Mouse (Mus musculus) lung, postnatal 0 days (tissue): ENCODE measurements around the gene Nckap5. TPM values are rescaled to one million over a fixed set of nuclear protein-coding genes. Genes with fewer than 3 reads are reported as not detected.

Experiments used
- ATAC-seq: fragments of 200-750 bp; cut with Nextera tagmentation; 2 replicates; pipeline ENCODE4 v1.8.0; 2017; ENCODE audit warnings: moderate library complexity
- DNase-seq: peaks from one replicate; pipeline ENCODE4 v3.0.0-alpha.2; 2016; ENCODE audit warnings: low spot score
- H3K27ac ChIP-seq: fragments of 300-500 bp; sonication (generic); 2 replicates; pipeline ENCODE4 v1.5.1; 2014; ENCODE audit warnings: antibody characterized with exemption, mild to moderate bottlenecking, low read length, mixed read lengths
- H3K27me3 ChIP-seq: fragments of 300-500 bp; sonication (generic); replicated peaks from 2 replicates; pipeline ENCODE4 v1.6.1; 2014; ENCODE audit warnings: low read length, mixed read lengths; ENCODE audit not compliant: insufficient read depth
- H3K36me3 ChIP-seq: fragments of 300-500 bp; sonication (generic); 2 replicates; pipeline ENCODE4 v1.6.1; 2014; ENCODE audit warnings: low read length, mixed read lengths; ENCODE audit not compliant: insufficient read depth
- H3K4me1 ChIP-seq: fragments of 300-500 bp; sonication (generic); 2 replicates; pipeline ENCODE4 v1.6.1; 2014; ENCODE audit warnings: antibody characterized with exemption, low read depth, low read length, mixed read lengths; ENCODE audit not compliant: insufficient read depth
- H3K4me2 ChIP-seq: fragments of 300-500 bp; sonication (generic); replicated peaks from 2 replicates; pipeline ENCODE4 v1.6.1; 2014; ENCODE audit warnings: low read depth, mild to moderate bottlenecking, low read length, moderate library complexity, mixed read lengths
- H3K4me3 ChIP-seq: fragments of 300-500 bp; sonication (generic); 2 replicates; pipeline ENCODE4 v1.5.1; 2014; ENCODE audit warnings: low read depth, low read length
- H3K9ac ChIP-seq: fragments of 300-500 bp; sonication (generic); replicated peaks from 2 replicates; pipeline ENCODE4 v1.6.1; 2014; ENCODE audit warnings: low read depth, mild to moderate bottlenecking
- H3K9me3 ChIP-seq: fragments of 300-500 bp; sonication (generic); 2 replicates; pipeline ENCODE4 v1.6.1; 2016; ENCODE audit warnings: low read length, mixed read lengths
- CTCF ChIP-seq: IDR thresholded peaks from 2 replicates; pipeline ENCODE4 v1.5.1; 2016; ENCODE audit warnings: antibody characterized with exemption, mild to moderate bottlenecking
- EP300 ChIP-seq: IDR thresholded peaks from 2 replicates; pipeline ENCODE4 v1.6.1; 2016; ENCODE audit warnings: antibody characterized with exemption, mild to moderate bottlenecking, control low read depth
- WGBS: fragments of 180-500 bp; shearing (Covaris S2); extraction: QIAGEN DNeasy Blood & Tissue Kit; methylation state at CpG from one replicate; pipeline ENCODE4 v1.1.7; 2014; 5-methylcytosine and 5-hydroxymethylcytosine counted together
- polyA plus RNA-seq: library from polyadenylated mRNA; unstranded; fragments of >200 nt; fragmentation: Nextera tagmentation; extraction: Ambion mirVana; gene quantifications from 2 replicates; pipeline ENCODE4 v1.2.1, GENCODE M21; 2015

Nckap5 gene
- polyA plus RNA-seq, 1 experiment from 2014 or later: 26.0 TPM

GRCm38 (mm10) chr1:126719733-126720348, 110.8 kb downstream of the Nckap5 start:
- TF ChIP-seq CTCF (no peak), EP300 (no peak)
- Histone ChIP-seq H3K27me3 (no peaks in the 10 kb centered on the region), H3K36me3 (no peaks in the 10 kb centered on the region), H3K27ac (no peak overlapping the region), H3K4me1 (peaks cover 3% of the 10 kb centered on the region; the same call in 1 of the 2 replicates), H3K4me3 (no peak overlapping the region), H3K4me2 (no peak overlapping the region), H3K9me3 (no peaks in the 10 kb centered on the region), H3K9ac (no peak overlapping the region)
- DNase-seq (no peak), ATAC-seq (no peak)
- 44% methylated on average over 5 of the region's 5 CpGs for whole genome bisulfite sequencing

- ATAC-seq (no peak), DNase-seq (no peak)
- no peak overlapping the region for H3K9ac ChIP-seq
- H3K4me3 ChIP-seq: no peak overlapping the region
- TF ChIP-seq EP300 (no peak), CTCF (no peak)
- no peaks in the 10 kb centered on the region for H3K9me3 ChIP-seq
- no peaks in the 10 kb centered on the region for H3K4me1 ChIP-seq
- no peaks in the 10 kb centered on the region for H3K27me3 ChIP-seq
- H3K4me2 ChIP-seq: no peak overlapping the region
- no peaks in the 10 kb centered on the region for H3K36me3 ChIP-seq
- 96% methylated on average over 16 of the region's 16 CpGs for WGBS
- H3K27ac ChIP-seq: no peak overlapping the region
Measured at GRCm38 (mm10) chr1:126706611-126707010, 124.0 kb downstream of the Nckap5 start.

GRCm38 (mm10) chr1:126700978-126701320, 129.7 kb downstream of the Nckap5 start:
- no peak overlapping the region for H3K4me3 ChIP-seq
- no peak overlapping the region for H3K4me2 ChIP-seq
- DNase-seq (no peak), ATAC-seq (no peak)
- H3K27me3 ChIP-seq: no peaks in the 10 kb centered on the region
- no peak overlapping the region for H3K9ac ChIP-seq
- no peak overlapping the region for H3K27ac ChIP-seq
- no peaks in the 10 kb centered on the region for H3K9me3 ChIP-seq
- TF ChIP-seq CTCF: no peak
- TF ChIP-seq EP300: no peak
- WGBS: 91% methylated on average over 4 of the region's 4 CpGs
- H3K36me3 ChIP-seq: no peaks in the 10 kb centered on the region
- H3K4me1 ChIP-seq: no peaks in the 10 kb centered on the region

- Histone ChIP-seq H3K9ac (no peak overlapping the region), H3K4me2 (no peak overlapping the region), H3K4me1 (no peaks in the 10 kb centered on the region), H3K27me3 (no peaks in the 10 kb centered on the region), H3K27ac (no peak overlapping the region), H3K36me3 (no peaks in the 10 kb centered on the region), H3K9me3 (no peaks in the 10 kb centered on the region), H3K4me3 (no peak overlapping the region)
- ATAC-seq (no peak), DNase-seq (no peak)
- 71% methylated on average over 8 of the region's 8 CpGs for WGBS
- no peak for TF ChIP-seq CTCF
- no peak for TF ChIP-seq EP300
Measured at GRCm38 (mm10) chr1:126700063-126700977, 130.3 kb downstream of the Nckap5 start.

- H3K9ac ChIP-seq: no peak overlapping the region
- DNase-seq (peak; percentile 80), ATAC-seq (peak; percentile 90)
- WGBS: 53% methylated on average over 7 of the region's 7 CpGs
- H3K9me3 ChIP-seq: no peaks in the 10 kb centered on the region
- H3K4me1 ChIP-seq: no peaks in the 10 kb centered on the region
- H3K4me2 ChIP-seq: no peak overlapping the region
- H3K36me3 ChIP-seq: no peaks in the 10 kb centered on the region
- H3K27ac ChIP-seq: no peak overlapping the region
- TF ChIP-seq EP300: peak; percentile 83
- TF ChIP-seq CTCF: no peak
- H3K27me3 ChIP-seq: no peaks in the 10 kb centered on the region
- H3K4me3 ChIP-seq: no peak overlapping the region
Measured at GRCm38 (mm10) chr1:126693585-126693984, 137.0 kb downstream of the Nckap5 start.

- Histone ChIP-seq H3K4me2 (no peak overlapping the region), H3K9me3 (no peaks in the 10 kb centered on the region), H3K4me1 (peaks cover 2% of the 10 kb centered on the region; the same call in 1 of the 2 replicates), H3K36me3 (no peaks in the 10 kb centered on the region), H3K27ac (no peak overlapping the region), H3K9ac (no peak overlapping the region), H3K4me3 (no peak overlapping the region), H3K27me3 (no peaks in the 10 kb centered on the region)
- DNase-seq: no peak
- TF ChIP-seq EP300: no peak
- TF ChIP-seq CTCF: no peak
- ATAC-seq: no peak
- WGBS: 61% methylated on average over 5 of the region's 5 CpGs
Measured at GRCm38 (mm10) chr1:126688593-126688992, 142.0 kb downstream of the Nckap5 start.
